Mouse (Mus musculus): ENCODE measurements around the gene Tpp2. TPM values are rescaled to one million over a fixed set of nuclear protein-coding genes. Genes with fewer than 3 reads are reported as not detected.
A peak's percentile ranks its signal among the peaks of the same experiment; 100 is the strongest.
"Not testable (repeated sequence)": the region's sequence is repeated elsewhere in the genome, so short reads cannot be mapped to it uniquely, and the experiment has no call there.

Gene Tpp2
- polyA plus RNA-seq (2012; rRNA removed) = 12.0 and 13.4 TPM in 2 replicates

- no peaks in the 10 kb centered on the region for H3K27me3 ChIP-seq (ENCODE audit: control insufficient read depth, insufficient read depth, low read length)
- under 1% methylated on average over 81 of the region's 81 CpGs for WGBS
- H3K36me3 ChIP-seq (ENCODE audit: control insufficient read depth, insufficient read depth, low read length) = no peaks in the 10 kb centered on the region
- peak; percentile 92 for DNase-seq
- no peaks in the 10 kb centered on the region for H3K4me1 ChIP-seq (replicated peaks; ENCODE audit: control insufficient read depth, insufficient read depth, low read length)
- peak within 1 kb of the TSS; percentile 82 for H3K27ac ChIP-seq (ENCODE audit: control insufficient read depth, insufficient read depth, low read length)
- H3K4me3 ChIP-seq (ENCODE audit: control insufficient read depth, insufficient read depth, low read length) = peak within 1 kb of the TSS; percentile 51
- TF ChIP-seq CTCF (IDR thresholded peaks at IDR 0.05; ENCODE audit: borderline replicate concordance, control insufficient read depth, extremely low read depth, insufficient read depth, low read length, poor library complexity) = 0 out of 2 replicates have a peak, but pooled peaks have one; percentile 45
- TF ChIP-seq POLR2A (IDR thresholded peaks at IDR 0.05; ENCODE audit: control insufficient read depth, extremely low read depth, insufficient read depth, low read length, poor library complexity) = peak; percentile 67
Observed at GRCm38 (mm10) chr1:43933488-43934415, at the start of gene Tpp2. Tpp2 (plus strand) TSS chr1:43933647.

- DNase-seq = peak; percentile 24
- not testable (repeated sequence) for H3K27me3 ChIP-seq (ENCODE audit: control insufficient read depth, insufficient read depth, low read length); H3K4me3 ChIP-seq (ENCODE audit: control insufficient read depth, insufficient read depth, low read length); H3K4me1 ChIP-seq (replicated peaks; ENCODE audit: control insufficient read depth, insufficient read depth, low read length); H3K27ac ChIP-seq (ENCODE audit: control insufficient read depth, insufficient read depth, low read length); H3K36me3 ChIP-seq (ENCODE audit: control insufficient read depth, insufficient read depth, low read length)
- 13% methylated on average over 11 of the region's 11 CpGs for WGBS
Observed at GRCm38 (mm10) chr1:43888358-43888757, 45.1 kb upstream of the Tpp2 start.

- DNase-seq = no peak
- Histone ChIP-seq H3K4me3 (ENCODE audit: control insufficient read depth, insufficient read depth, low read length) (no peak overlapping the region), H3K27me3 (ENCODE audit: control insufficient read depth, insufficient read depth, low read length) (no peaks in the 10 kb centered on the region), H3K4me1 (replicated peaks; ENCODE audit: control insufficient read depth, insufficient read depth, low read length) (peaks cover 3% of the 10 kb centered on the region; the same call in 1 of the 2 replicates), H3K36me3 (ENCODE audit: control insufficient read depth, insufficient read depth, low read length) (no peaks in the 10 kb centered on the region), H3K27ac (ENCODE audit: control insufficient read depth, insufficient read depth, low read length) (no peak overlapping the region)
- TF ChIP-seq POLR2A (IDR thresholded peaks at IDR 0.05; ENCODE audit: control insufficient read depth, extremely low read depth, insufficient read depth, low read length, poor library complexity) (no peak), CTCF (IDR thresholded peaks at IDR 0.05; ENCODE audit: borderline replicate concordance, control insufficient read depth, extremely low read depth, insufficient read depth, low read length, poor library complexity) (no peak)
Observed at GRCm38 (mm10) chr1:43895742-43896141, 37.7 kb upstream of the Tpp2 start.

- WGBS = 58% methylated on average over 2 of the region's 2 CpGs
- H3K27ac ChIP-seq (ENCODE audit: control insufficient read depth, insufficient read depth, low read length) = no peak overlapping the region
- no peak overlapping the region for H3K4me3 ChIP-seq (ENCODE audit: control insufficient read depth, insufficient read depth, low read length)
- H3K4me1 ChIP-seq (replicated peaks; ENCODE audit: control insufficient read depth, insufficient read depth, low read length) = peaks cover 3% of the 10 kb centered on the region; the same call in 1 of the 2 replicates
- no peaks in the 10 kb centered on the region for H3K36me3 ChIP-seq (ENCODE audit: control insufficient read depth, insufficient read depth, low read length)
- DNase-seq = no peak
- TF ChIP-seq CTCF (IDR thresholded peaks at IDR 0.05; ENCODE audit: borderline replicate concordance, control insufficient read depth, extremely low read depth, insufficient read depth, low read length, poor library complexity) = no peak
- no peak for TF ChIP-seq POLR2A (IDR thresholded peaks at IDR 0.05; ENCODE audit: control insufficient read depth, extremely low read depth, insufficient read depth, low read length, poor library complexity)
- no peaks in the 10 kb centered on the region for H3K27me3 ChIP-seq (ENCODE audit: control insufficient read depth, insufficient read depth, low read length)
Observed at GRCm38 (mm10) chr1:43897131-43897530, 36.3 kb upstream of the Tpp2 start.

- Histone ChIP-seq H3K4me3 (ENCODE audit: control insufficient read depth, insufficient read depth, low read length) (no peak overlapping the region), H3K27ac (ENCODE audit: control insufficient read depth, insufficient read depth, low read length) (no peak overlapping the region), H3K4me1 (replicated peaks; ENCODE audit: control insufficient read depth, insufficient read depth, low read length) (peaks cover 3% of the 10 kb centered on the region; the same call in 1 of the 2 replicates), H3K27me3 (ENCODE audit: control insufficient read depth, insufficient read depth, low read length) (no peaks in the 10 kb centered on the region), H3K36me3 (ENCODE audit: control insufficient read depth, insufficient read depth, low read length) (no peaks in the 10 kb centered on the region)
- TF ChIP-seq POLR2A (IDR thresholded peaks at IDR 0.05; ENCODE audit: control insufficient read depth, extremely low read depth, insufficient read depth, low read length, poor library complexity) (no peak), CTCF (IDR thresholded peaks at IDR 0.05; ENCODE audit: borderline replicate concordance, control insufficient read depth, extremely low read depth, insufficient read depth, low read length, poor library complexity) (no peak)
- DNase-seq = no peak
- WGBS = 96% methylated on average over 18 of the region's 18 CpGs
Observed at GRCm38 (mm10) chr1:43897987-43898386, 35.5 kb upstream of the Tpp2 start.

GRCm38 (mm10) chr1:43898991-43899714 lies 34.3 kb upstream of the Tpp2 start:
- TF ChIP-seq POLR2A (IDR thresholded peaks at IDR 0.05; ENCODE audit: control insufficient read depth, extremely low read depth, insufficient read depth, low read length, poor library complexity) (no peak), CTCF (IDR thresholded peaks at IDR 0.05; ENCODE audit: borderline replicate concordance, control insufficient read depth, extremely low read depth, insufficient read depth, low read length, poor library complexity) (peak; percentile 59; the same call in 1 of the 2 replicates)
- WGBS = 61% methylated on average over 18 of the region's 18 CpGs
- no peaks in the 10 kb centered on the region for H3K36me3 ChIP-seq (ENCODE audit: control insufficient read depth, insufficient read depth, low read length)
- no peaks in the 10 kb centered on the region for H3K27me3 ChIP-seq (ENCODE audit: control insufficient read depth, insufficient read depth, low read length)
- peaks cover 3% of the 10 kb centered on the region; the same call in 1 of the 2 replicates for H3K4me1 ChIP-seq (replicated peaks; ENCODE audit: control insufficient read depth, insufficient read depth, low read length)
- H3K4me3 ChIP-seq (ENCODE audit: control insufficient read depth, insufficient read depth, low read length) = no peak overlapping the region
- DNase-seq = peak; percentile 84
- no peak overlapping the region for H3K27ac ChIP-seq (ENCODE audit: control insufficient read depth, insufficient read depth, low read length)
